Mouse (Mus musculus): ENCODE results near the gene Bnip1.

Bnip1 gene

DNA sequence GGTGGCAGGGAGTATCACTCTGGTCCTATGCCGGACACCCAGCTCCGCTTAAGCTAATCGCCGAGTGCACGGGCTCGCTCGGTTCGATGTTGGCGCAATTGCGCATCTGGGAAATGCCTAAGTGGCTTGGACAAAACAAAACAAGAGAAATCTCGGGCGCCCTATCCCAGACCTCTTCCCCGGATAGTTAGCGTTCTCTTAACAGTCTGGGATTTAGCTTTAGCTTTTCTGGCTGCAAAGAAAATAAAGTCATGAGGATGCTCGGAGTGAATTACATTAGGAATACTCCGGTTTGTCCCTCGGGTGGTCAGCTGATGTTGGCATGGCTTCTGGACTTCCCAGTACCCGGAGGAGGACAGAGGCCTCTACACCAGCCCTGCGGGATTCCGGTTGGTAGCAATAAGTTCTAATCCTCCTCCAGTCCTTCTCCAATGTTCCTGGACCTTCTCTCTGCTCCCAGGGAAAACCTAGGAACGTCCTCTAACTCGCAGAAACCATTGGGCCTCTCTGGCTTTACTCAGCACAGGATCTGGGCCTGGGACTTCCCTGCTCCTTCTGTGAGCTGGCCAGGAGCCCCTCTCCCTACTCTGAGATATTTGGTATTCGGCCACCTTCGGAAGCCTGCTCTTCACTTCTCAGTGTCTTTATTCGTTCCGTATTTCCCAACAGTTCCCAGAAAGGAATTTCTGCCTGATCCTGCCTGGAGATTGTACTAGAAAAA is 59.0 kb downstream of the Bnip1 start:
- DNase-seq (ENCODE audit: low spot score in 2 of 2): no peak

DNA sequence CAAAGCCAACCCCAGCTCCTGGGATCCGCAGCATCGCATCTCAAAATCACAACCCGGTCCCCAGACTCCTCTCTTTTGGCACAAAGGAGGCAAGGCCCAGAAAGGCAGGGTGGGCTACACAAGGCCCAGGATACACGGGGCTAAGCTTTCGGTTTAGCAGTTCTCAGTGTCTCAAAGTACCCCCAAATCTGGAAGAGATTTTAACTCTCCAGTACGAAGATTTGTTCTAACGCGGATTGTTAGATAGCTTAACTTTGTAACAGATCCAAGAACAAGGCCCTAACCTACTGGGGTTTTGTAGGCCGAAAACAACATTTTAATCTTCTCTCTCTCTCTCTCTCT is 59.5 kb downstream of the Bnip1 start:
- DNase-seq (ENCODE audit: low spot score in 2 of 2): no peak

DNA sequence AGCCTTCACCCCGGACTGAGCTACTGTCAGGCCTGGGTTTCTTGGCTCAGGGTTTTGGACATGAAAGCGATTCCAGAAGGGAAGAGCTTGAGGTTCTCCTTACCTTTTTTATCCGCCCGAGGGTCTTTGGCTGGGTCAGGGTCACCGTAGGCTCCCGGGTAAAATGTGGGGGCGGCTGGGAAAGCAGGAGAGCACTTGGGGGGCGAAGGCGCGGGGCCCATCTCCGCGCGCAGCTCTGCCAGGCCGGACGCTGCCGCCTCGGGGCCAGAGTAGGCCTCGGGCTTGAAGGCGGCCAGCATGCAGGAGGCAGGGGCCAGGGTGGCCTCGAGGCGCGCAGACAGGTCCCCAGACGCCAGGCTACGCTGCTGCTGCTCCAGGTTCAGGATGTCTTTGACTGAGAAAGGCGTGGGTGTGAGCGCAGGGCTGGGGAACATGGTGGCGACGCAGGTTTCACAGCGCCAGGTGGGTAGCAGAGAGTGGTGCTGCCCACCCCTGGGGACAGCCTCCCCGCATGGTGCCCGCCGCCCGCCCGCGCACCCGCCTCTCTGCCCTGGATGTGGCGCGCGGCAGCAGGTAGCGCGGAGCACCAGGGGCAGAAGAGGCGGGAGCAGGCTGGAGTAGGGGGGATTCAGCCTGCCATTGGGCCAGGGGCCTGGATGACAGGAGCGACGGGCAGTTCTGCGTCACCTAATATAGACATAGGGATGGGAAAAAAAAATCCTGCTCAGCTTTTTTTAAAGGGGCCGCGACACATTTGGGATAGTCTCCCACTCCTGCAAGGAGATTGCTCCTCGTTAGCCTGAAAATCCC is 60.3 kb downstream of the Bnip1 start:
- no peak for DNase-seq (ENCODE audit: low spot score in 2 of 2)

DNA sequence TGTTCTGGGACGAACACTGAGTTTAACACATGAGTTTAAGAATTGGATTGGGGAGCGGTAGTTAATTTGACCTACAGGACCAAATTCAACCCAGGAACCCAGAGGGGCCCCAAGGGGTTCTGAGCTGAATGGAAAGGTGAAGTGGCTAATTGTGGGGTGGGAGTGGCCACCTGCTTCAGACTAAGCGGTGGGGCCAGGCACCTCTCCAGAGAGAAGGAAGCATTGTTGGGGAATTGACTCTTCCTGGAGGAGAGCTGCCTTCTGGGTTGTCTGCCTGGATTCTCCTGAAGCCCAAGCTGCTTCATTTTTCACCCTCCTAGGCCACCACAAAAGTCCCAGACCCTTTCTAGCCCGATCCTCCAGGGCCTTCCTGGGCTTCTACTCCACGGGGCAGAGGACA is 61.1 kb downstream of the Bnip1 start:
- no peak for DNase-seq (ENCODE audit: low spot score in 2 of 2)
